Mouse (Mus musculus): ENCODE data around the gene Aff3.

Gene Aff3

GRCm38 (mm10) chr1:38393516-38393915 lies 271.2 kb downstream of the Aff3 start:
- DNase-seq (ENCODE audit: low read depth, low spot score) = no peak

GRCm38 (mm10) chr1:38392928-38393327 lies 271.8 kb downstream of the Aff3 start:
- DNase-seq (ENCODE audit: low read depth, low spot score) = peak; percentile 34

DNA sequence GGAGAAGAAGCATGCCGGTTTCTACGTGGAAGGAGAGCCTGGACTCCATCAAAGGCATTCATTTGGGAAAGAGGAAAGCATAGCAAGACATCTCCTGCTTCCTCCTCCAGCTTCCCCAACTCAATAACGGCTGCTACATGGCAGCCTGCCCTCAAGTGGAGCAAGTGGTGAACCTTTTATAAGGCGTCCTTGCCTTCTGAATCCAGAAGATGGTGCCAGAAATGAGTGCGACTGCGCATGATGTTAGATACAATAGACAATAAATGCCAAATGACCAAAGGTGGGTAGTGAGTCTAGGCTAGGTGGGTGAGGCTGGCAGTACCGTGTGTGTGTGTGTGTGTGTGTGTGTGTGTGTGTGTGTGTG lies 273.9 kb downstream of the Aff3 start:
- no peak for DNase-seq (ENCODE audit: low read depth, low spot score)

DNA sequence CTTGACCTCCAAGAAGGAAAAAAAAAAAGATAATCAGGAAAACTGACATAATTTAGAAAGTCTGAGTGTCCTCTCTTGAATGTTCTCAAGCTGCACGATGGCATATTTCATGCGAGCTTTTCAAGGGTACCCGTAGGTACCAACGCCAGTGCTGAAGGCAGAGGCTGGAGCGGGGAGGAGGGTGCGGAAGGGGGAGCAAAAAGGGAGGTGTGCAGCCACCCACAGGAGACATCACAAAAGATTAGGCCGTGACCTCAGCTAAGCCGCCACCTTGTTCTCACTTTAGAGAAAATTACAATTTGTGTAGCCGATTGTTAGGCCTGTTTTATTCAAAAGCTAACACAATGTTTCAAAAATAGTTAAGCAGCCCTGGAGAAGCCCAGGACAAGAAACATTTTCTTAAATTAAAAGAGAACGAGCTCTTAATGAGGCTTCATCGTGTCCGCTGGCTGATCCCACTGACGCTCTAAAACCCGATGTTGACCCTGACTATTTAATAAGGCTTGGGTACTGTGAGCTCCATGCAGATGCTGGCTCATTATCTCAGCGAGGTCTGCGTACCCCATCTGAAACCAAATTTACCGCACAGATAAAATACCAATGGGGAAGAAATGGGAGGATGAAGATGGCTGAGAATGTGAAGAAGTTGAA lies 274.4 kb downstream of the Aff3 start:
- no peak for DNase-seq (ENCODE audit: low read depth, low spot score)

GRCm38 (mm10) chr1:38389576-38389975 lies 275.2 kb downstream of the Aff3 start:
- DNase-seq (ENCODE audit: low read depth, low spot score) = no peak

GRCm38 (mm10) chr1:38388466-38388865 lies 276.3 kb downstream of the Aff3 start:
- no peak for DNase-seq (ENCODE audit: low read depth, low spot score)

- DNase-seq (ENCODE audit: low read depth, low spot score) = no peak
Measured at GRCm38 (mm10) chr1:38387438-38387837, 277.3 kb downstream of the Aff3 start.

GRCm38 (mm10) chr1:38384457-38385121 lies 280.2 kb downstream of the Aff3 start:
- DNase-seq (ENCODE audit: low read depth, low spot score) = no peak

GRCm38 (mm10) chr1:38384010-38384409 lies 280.7 kb downstream of the Aff3 start:
- no peak for DNase-seq (ENCODE audit: low read depth, low spot score)

DNA sequence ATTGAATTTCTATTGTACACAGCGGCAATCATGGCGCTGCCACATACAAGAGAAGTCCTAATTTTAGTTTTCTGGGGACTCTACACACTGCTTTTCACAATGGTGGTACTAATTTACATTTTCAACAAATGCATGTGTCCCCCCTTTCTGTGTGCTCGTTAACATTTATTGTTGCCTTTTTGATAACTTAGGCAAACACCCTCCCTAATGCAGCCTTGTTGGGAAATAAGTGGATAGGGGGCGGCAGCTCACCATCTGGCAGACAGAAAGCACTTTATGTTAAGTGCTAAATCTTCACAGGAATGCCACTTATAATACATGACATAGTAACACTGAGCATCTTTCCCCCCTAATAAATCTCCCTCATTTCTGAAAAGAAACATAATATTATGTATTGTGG lies 282.1 kb downstream of the Aff3 start:
- no peak for DNase-seq (ENCODE audit: low read depth, low spot score)

GRCm38 (mm10) chr1:38377930-38378329 lies 286.8 kb downstream of the Aff3 start:
- no peak for DNase-seq (ENCODE audit: low read depth, low spot score)

- DNase-seq (ENCODE audit: low read depth, low spot score) = no peak
Measured at GRCm38 (mm10) chr1:38369166-38369565, 295.6 kb downstream of the Aff3 start.

GRCm38 (mm10) chr1:38368081-38368689 lies 296.6 kb downstream of the Aff3 start:
- no peak for DNase-seq (ENCODE audit: low read depth, low spot score)

DNA sequence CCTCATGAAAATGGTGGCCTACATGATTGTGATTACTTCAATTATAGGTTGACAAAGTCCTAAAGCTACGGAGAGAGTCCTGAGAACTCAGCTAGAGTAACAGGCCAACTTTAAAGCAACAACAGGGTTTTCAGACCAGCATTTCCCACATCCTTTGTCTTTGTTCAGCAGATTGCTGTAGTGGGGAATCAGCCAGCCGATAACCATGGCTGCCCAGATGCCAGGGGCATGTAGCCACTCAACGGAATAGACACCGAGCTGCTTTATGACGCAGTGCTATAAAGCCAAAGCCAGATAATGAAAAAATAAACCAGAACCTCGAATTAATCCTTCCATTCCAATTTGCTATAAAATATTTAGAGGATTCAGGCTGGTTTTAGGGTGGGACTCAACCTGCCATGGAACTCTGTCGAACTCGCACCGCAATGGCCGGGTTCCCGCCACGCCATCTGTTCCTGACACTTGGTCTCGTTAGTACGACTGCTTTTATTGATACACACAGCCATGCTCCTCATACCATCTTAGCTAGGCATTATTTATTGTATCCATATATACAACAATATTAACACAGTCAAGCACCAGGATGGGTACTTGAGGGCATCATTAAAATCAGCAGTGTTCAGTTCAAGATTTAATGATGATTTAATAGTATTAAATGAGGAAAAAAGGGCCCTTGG lies 297.2 kb downstream of the Aff3 start:
- no peak for DNase-seq (ENCODE audit: low read depth, low spot score)

- DNase-seq (ENCODE audit: low read depth, low spot score) = no peak
Measured at GRCm38 (mm10) chr1:38363856-38364255, 300.9 kb downstream of the Aff3 start.

DNA sequence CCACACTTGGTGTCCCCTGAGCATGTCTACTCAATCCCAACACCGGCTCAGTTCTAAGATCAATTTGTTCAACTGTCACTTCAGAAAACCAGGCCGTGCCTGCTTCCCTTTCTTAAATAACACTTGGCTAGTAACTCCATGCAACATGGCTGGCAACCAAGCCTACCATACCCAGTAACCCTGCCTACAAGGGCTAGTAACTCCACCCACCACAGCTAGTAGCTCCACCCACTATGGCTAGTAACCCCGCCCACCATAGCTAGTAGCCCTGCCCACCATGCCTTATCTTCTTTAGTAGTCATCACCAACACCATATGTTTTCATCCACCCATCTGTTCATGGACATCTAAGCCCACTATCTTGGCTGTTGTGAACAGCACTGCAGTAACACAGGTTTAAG lies 302.5 kb downstream of the Aff3 start:
- no peak for DNase-seq (ENCODE audit: low read depth, low spot score)

DNA sequence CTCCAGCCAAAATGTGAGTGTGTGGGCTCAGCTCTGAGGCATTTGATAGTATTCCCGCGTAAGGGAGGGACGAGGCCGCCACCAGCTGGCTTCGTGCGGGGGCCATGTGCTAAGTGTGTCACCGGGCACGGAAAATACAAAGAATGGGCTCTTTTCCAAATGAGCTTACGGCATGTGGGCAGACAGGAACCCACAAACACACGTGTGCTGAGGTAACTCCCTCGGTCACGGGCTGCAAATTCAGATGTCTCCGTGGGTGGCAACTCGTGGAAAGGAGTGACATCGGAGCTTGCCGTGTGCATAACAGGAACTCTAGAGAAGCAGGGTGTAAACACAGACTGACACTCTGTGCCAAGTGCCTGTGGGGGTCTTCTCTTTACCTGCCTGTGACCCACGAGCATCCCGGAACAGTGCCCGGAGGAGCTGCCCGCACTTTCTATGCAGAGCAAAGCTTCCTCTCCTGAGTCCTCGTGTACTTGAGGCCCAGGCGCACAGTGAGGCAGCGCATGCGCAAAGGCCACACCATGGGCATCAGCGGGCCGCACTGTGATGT lies 305.9 kb downstream of the Aff3 start:
- peak; percentile 44 for DNase-seq (ENCODE audit: low read depth, low spot score)

- peak; percentile 46 for DNase-seq (ENCODE audit: low read depth, low spot score)
Measured at GRCm38 (mm10) chr1:38357933-38358796, 306.6 kb downstream of the Aff3 start.

GRCm38 (mm10) chr1:38354585-38354984 lies 310.2 kb downstream of the Aff3 start:
- DNase-seq (ENCODE audit: low read depth, low spot score) = no peak

DNA sequence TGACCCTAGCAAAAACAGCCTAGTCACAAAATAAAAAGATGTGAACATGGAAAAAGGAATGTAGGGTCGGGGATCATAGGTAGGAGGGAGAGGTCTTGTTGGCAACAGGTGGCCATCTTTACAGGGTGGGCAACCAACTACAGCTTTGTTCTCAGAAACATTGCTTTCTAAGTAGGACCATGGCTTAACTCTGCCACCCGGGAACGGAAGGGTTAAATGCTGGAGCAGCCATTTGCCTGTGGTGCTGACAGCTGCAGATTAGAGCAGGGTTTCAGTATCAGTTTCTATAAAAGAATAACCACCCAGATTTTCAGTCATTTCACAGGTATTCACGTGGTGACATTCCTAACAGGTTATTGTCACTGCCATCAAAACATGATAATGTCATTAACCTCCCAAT lies 317.4 kb downstream of the Aff3 start:
- no peak for DNase-seq (ENCODE audit: low read depth, low spot score)

DNA sequence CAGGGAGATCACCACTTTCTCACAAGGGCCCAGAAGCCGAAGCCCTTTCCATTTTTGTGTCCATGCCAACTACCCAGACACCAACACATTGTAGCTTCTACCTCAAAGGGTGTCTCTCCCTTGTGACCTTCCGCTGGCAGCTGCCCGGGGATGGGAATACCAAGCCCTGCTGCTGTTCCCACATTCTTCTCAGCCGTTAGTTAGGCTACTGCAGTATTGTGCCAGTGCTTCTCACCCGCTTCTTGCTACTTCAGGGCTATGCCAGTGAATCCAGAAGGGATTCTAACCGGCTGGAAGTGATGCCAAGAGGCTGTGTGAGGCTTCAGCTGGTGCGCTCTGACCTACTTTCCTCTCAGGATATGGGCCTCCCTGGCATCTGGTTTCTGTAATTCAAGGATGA lies 330.5 kb downstream of the Aff3 start:
- DNase-seq (ENCODE audit: low read depth, low spot score) = peak; percentile 40
